Mouse (Mus musculus): Measurements from ENCODE around the gene Rps9.
A peak's percentile ranks its signal among the peaks of the same experiment; 100 is the strongest.
"Not testable (repeated sequence)": the region's sequence is repeated elsewhere in the genome, so short reads cannot be mapped to it uniquely, and the experiment has no call there.

Gene Rps9

GRCm38 (mm10) chr7:3703879-3704441 lies at the start of gene Rps9:
Rps9 (plus strand) TSS chr7:3703993.
- DNase-seq (ENCODE audit: low read depth) = peak; percentile 98

GRCm38 (mm10) chr7:3656966-3657365 lies 46.8 kb upstream of the Rps9 start:
- DNase-seq (ENCODE audit: low read depth) = no peak

DNA sequence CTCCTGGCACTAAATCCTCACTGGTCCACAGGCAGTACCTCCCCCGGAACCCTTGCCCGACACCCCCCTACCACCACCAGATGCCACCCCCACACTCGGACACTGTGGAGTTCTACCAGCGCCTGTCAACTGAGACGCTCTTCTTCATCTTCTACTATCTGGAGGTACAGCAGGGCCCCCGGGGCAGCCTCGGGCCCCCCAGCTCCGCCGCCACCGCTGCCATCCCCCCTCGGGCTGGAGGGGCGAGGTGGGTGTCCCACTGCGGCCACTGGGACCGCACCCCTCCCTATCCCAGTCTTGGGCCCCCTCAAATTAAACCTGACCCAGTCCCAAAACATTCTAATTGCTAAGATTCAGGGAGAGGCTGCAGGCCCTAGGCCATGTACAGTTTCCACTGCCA lies 45.2 kb upstream of the Rps9 start:
- no peak for DNase-seq (ENCODE audit: low read depth)

DNA sequence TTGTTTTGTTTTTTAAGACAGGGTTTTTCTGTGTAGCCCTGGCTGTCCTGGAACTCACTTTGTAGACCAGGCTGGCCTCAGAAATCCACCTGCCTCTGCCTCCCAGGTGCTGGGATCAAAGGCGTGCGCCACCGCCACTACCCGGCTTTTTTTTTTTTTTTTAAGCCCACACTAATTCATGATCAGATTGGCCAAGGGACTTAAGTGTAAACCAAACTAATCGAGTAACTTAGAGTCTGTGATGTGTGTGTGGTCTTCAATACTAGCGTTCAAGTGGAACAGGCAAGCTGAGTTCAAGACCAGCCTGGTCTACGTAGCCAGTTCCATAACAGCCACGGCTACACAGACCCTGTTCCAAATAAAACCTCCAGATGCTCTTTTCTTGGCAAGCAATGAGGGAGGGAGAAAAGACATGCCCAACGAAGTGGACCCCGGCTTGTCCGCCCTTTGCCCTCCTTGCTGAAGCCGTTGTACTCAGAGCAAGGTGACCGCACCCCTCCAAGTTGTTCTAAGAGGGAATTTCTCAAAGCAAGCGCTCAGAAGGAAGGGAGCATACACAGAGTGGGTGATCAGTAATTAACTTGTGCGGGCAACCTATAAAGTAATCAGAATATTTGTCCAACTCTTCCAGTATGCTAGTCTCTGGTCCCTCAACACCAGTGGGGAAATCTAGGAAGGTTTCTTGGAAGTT lies 39.1 kb upstream of the Rps9 start:
- DNase-seq (ENCODE audit: low read depth) = peak; percentile 41

DNA sequence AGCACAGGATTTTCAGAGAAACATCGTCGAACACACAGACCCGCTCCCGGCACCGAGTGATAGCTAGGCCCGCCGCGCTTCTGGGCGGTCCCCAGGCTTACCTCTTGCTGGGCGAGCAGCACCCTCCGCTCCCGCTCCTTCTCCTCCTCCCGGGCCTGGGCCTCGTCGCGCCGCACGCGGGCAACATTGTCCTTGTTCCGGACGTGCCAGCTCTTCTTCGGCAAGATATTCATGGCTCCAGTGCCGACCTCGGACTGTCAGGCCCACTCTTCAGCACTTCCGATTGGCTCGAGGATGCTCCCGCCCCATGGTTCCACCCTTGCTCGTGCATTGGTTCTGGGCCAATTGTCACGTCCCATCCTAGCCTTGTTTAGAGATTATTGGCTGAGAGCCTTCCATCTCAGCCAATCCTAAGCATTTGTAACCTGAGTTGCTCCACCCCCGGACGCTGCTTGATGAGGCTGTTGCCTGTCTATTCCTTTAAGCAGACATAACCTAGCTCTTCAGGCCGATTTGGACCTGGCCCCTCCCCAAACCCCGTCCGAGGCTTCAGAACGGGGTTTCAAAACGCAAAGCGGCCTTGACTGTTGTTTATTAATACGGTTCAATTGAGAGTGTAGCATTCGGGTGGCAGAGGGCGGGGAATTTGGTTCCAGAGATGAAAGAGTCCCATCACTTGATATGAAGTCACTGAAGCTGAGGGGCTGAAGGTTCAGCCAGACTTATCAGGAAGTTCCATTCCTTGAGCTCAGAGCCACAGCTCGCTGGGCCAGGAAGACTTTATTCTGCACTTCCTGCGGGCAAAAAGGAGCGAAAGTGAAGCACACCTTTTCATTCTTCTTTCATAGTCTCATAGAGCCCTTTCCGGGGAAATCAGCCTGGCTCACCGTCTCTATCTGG lies 38.3 kb upstream of the Rps9 start, which contains the start of gene Leng1:
Leng1 (minus strand) TSS at position 626 of the 900 bp plus-strand sequence.
- peak; percentile 100 for DNase-seq (ENCODE audit: low read depth)

DNA sequence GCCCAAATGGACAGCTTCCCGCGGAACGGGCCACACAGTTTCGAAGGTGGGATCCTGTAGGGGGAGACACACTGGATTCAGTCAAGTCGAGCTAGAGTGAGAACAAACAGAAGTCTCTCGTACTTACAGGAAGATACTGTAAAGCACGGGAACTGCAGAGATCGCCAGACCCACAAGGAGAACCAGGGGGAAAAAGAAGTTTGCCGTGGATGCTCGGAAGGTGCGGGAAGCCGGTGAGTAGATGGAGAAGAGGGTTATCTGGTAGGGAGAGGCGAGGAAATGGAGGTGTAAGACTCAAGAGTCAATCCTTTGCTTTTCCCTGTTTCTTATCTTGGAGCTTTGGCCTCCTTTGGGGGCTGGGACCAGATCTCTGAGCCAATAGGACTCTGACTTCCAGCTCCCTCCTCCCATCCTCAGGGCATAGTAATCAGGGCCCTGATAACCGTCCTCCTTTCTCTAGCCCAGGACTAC lies 36.8 kb upstream of the Rps9 start:
- no peak for DNase-seq (ENCODE audit: low read depth)

DNA sequence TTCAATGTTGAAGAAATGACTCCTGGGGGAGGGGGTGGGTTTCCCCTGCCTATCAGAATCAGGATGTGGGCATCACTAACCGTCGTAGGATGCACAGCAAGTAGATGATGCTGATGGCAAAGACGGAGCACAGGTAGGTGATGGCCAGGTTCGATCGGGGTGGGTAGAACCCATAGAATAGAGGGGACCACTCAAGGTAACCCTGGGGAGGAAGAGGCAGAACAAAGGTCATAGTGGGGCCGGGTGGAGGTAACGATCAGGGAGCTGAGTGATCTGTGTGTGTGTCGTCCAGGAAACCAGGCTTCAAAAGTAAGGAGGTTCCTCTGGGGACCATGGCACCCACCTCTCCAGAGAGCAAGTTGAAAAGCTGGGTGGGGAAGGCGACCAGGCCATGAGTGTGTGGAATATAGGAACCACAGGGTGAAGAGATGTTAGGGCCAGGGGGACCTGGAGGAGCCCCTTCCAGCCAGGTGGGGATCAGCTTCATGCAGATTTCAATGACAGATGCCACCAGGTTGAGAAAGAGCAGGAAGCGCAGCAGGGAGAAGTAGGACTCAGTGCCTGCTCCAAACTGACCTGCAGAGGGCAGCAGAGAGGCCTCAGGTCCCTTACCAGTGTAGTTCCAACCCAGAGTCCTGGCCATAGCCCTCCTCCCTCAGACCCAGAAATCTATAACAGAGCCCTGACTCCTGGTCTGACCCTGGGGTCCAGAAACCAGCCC lies 29.1 kb upstream of the Rps9 start:
- DNase-seq (ENCODE audit: low read depth) = peak; percentile 91

DNA sequence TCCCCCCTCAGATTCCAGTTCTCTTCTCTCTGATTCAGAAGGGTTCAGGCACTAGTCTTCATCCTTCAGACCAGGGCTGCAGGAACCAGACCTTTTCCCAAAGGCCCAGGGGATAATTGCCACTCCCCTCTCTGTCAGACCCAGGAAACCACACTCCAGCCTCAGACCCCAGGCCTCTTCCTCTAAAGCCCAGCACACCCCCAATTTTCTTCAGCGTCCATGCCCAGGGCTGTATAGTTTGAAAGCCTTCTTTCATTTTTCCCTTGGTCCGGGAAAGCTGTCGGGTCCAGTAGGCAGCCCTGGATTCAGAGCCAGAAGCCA lies 28.6 kb upstream of the Rps9 start:
- DNase-seq (ENCODE audit: low read depth) = no peak

DNA sequence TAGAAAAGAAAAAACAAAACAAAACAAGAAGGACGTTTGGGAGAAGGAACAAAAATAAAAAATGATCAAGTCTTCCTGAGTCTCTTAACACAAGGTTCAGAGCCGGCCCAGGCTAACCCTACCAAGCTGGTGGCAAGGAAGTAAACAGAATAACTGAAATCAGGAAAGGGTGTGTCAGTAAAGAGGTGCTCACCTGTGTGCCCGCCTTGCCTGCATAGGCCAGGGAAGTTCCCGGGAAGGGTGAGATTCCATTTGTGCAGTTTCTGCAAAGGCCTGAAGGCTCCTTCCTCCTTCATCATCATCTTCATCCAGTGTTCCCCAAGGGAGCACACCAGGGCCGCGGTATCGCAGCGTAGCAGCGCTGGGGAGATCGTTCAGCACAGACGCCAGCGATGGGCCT lies 27.4 kb upstream of the Rps9 start:
- no peak for DNase-seq (ENCODE audit: low read depth)

DNA sequence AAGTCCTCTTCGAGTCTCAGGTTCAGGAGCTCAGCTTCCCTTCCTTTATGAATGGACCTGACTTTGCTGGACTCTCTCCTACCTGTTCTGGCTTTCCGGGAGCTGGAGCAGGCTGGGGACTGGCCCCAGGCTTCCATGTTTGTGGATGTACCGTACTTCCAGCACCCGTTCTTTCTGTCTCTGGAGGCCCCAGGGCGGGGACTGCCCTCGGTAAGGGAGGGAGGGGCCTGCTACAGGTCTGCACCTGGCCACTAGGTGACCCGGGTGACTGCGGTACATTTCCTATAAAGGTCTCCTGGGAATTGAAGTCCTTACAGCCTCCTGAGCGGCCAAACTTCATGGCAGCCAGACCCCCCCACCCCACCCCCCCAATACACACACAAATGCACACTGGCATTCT lies 26.5 kb upstream of the Rps9 start, which contains the start of gene Tmc4:
Tmc4 (minus strand) TSS at position 212 of the 400 bp plus-strand sequence.
- DNase-seq (ENCODE audit: low read depth) = no peak

- DNase-seq (ENCODE audit: low read depth) = no peak
Observed at GRCm38 (mm10) chr7:3683908-3684550, 19.8 kb upstream of the Rps9 start.

DNA sequence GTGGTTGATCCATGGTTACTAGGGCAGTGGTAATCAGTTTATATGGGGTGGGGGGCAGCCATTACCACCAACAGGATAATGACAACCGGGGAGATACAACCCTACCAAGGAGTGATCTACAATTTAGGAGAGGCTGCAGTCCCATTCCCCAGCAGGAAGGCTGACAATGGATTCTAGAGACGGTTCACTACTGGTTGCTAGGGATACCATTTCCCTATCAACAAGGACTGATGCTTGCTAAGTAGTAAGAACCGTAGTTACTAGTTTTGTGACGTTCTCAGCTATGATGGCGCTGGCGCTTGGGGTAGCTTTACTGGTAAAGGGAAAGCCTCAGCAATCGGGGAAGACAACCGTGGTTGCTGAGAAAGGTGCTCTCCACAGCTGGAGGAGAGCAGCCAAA lies 19.1 kb upstream of the Rps9 start:
- no peak for DNase-seq (ENCODE audit: low read depth)

- DNase-seq (ENCODE audit: low read depth) = no peak
Observed at GRCm38 (mm10) chr7:3685400-3686187, 18.2 kb upstream of the Rps9 start.

- DNase-seq (ENCODE audit: low read depth) = no peak
Observed at GRCm38 (mm10) chr7:3691919-3692318, 11.9 kb upstream of the Rps9 start.

- no peak for DNase-seq (ENCODE audit: low read depth)
Observed at GRCm38 (mm10) chr7:3692382-3692986, 11.3 kb upstream of the Rps9 start, which contains the start of gene Tsen34. Tsen34 (plus strand) TSS chr7:3692863.

- DNase-seq (ENCODE audit: low read depth) = peak; percentile 97
Observed at GRCm38 (mm10) chr7:3692987-3693808, 10.6 kb upstream of the Rps9 start, which contains the start of gene Mboat7. Mboat7 (minus strand) TSS chr7:3693523.

DNA sequence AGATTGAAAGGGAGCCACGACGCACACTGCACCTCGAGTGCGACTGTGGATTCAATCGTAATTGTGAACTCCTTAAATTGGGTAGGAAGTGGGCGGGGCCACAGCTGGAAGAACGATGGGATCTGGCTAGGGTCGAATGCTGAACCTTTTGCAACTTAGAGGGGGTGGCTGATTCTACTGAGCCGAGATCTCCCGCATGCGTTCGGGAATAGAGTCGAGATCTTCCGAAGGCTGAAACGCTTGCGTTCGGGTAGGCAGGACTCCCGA lies 10.1 kb upstream of the Rps9 start:
- no peak for DNase-seq (ENCODE audit: low read depth)

DNA sequence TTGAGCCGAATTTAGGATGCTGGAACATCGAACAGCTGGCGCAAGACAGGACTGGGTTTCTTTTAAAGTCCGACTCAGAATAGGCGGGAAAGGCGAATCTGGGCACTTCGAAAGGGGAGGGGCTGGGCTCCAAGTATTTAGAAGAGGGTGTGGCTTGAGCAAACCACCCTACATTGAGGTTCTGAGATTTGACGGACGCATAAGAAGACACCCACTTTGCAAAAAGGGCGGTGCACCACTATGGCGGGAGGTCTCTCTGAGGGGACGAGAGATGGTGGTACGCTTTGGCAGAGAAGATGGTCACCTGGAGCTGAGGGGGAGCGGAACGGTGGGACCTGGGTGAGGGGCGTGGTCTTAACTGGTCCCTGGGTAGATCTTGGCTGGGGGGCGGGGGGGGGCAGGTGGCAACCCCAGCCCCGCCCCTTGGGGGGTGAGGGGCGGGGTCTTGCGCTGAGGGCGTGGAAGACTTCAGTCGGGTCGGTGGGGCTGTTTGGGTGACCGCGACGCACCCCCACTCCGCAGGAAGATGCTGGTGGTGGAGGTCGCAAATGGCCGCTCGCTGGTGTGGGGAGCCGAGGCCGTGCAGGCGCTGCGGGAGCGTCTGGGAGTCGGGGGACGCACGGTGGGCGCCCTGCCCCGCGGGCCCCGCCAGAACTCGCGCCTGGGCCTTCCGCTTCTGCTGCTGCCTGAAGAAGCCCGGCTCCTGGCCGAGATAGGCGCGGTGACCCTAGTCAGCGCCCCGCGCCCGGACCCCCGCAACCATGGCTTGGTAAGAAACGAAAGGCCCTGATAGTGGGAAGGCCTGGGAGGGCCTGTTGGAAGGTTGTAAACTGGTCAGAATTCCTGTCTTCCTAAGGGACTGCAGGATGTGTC lies 9.5 kb upstream of the Rps9 start:
- DNase-seq (ENCODE audit: low read depth) = peak; percentile 93

DNA sequence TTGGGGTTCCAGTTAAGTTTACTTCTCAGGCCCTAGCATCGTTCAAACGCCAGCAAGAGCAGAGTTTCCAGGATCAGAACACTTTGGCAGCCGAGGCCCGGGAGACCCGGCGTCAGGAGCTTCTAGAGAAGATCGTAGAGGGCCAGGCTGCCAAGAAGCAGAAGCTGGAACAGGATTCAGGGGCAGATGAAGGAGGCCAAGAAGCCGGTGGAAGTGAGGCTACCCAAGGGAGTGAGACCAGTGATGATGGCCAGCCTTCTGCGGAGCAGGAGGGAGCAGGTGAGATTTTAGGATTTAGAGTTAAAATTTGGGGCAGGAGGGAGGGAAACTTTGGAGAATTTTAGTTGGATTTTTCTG lies 8.9 kb upstream of the Rps9 start:
- not testable (repeated sequence) for DNase-seq (ENCODE audit: low read depth)
